Mouse (Mus musculus) cerebral cortex, adult 2 months (tissue): ENCODE results near the gene Foxm1.

Experiments
- WGBS: fragments of 180-500 bp; shearing (Covaris S2); methylation state at CpG from one replicate; pipeline ENCODE4 v1.1.7; 2018; 5-methylcytosine and 5-hydroxymethylcytosine counted together

The Foxm1 gene

DNA sequence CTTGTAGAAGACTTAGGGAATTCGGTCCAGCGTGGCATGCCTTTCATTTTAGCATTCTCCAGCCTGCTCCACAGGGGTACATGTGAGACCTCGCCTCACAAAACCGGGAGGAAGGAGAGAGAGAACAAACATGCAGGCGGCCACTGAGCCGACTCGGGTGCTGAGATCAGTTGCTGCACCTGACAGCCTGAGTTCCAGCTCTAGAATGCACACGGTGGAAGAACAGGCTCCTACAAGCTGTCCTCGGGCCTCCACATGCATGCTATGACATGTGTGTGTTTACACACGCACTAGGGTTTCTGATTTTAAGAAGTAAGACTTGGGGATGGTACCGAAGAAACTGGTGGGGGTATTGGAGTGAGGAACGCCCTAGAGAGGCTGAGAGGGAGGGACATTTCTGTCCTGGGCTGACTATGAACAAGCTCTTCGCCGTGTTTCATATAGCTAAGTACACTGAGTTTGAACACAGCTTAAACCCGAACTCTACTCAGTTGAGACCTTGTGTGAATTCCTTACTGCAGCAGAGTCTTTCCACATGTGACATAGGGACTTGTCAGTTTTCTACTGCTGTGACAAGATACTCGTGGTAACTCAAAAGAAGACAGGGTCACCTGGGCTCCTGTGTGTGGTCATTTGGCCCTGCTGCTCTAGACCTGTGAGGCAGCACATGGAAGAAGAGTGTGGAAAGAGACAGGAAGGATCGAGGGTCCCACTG is 13.8 kb downstream of the Foxm1 start:
- WGBS = 88% methylated on average over 17 of the region's 17 CpGs

DNA sequence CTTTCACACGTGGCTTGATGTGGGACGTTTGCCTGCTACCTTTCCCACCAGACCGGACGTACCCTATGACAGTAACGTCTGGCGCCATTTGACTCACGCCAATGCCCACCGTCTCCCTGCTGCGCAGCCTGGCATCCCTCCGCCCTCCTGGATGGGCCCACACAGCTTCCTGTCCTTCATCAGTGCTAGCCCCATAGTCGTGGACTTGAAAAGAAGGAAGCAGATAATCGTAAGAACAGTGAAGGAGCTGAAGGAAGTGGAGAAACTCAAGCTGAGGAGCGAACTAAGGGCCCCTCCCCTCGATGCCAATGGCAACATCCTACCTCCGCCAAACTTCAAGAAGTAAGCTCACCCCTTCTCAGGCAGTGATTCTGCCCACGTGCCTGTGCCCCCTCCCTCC is 16.9 kb downstream of the Foxm1 start:
- WGBS = 83% methylated on average over 16 of the region's 16 CpGs

DNA sequence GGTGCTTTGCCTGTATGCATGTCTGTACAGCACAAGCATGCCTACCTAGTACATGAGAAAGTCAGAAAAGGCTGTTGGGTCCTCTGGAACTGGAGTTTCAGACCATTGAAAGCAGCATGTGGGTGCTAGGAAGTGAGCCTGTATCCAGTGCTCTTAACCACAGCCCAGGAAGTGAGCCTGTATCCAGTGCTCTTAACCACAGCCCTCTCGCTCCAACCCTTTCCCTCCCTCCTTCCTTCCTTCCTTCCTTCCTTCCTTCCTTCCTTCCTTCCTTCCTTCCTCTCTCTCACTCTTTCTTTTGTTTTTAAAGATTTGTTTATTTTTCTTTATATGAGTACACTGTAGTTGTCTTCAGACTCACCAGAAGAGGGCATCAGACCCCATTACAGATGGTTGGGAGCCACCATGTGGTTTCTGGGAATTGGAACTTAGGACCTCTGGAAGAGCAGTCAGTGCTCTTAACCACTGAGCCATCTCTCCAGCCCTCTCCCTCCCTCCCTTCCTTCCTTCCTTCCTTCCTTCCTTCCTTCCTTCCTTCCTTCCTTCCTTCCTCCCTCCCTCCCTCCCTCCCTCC is 17.9 kb downstream of the Foxm1 start:
- WGBS = 63% methylated on average over 1 of the region's 1 CpGs

DNA sequence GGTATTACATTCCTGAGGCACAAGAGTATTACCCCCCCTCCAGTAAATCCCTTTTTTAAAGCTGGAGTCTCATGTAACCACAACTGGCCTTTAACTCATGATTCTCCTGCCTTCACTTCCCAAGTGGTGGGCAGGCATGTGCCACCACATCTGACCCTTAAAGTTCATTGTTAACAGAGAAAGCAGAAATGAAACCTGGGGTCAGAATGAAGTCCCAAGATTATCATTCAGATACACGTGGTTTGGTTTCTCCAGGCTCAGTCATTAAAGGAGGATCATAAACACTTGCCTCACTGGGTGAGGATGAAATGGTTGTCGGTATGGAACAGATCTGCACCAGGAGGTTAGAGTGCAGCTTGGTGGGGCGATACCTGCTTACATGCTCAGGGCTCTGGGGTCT is 18.5 kb downstream of the Foxm1 start:
- 85% methylated on average over 3 of the region's 3 CpGs for WGBS

DNA sequence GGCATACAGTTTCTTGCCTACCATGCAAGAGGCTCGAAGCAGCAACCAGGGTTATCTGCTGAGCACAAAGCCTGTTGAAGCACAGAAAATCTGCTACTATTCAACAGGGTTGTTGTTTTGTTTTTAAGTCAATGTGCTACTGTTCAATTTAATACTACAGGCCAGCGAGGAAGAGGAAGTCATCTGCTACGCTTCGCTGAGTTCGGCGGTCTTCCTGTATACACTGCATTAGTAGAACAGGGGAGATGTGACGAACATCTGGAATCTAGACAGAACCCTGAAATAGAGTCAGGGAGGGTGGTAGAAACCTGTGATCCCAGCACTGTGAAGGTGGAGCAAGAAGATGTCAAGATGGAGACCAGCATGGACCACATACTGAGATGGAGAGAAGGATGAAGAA is 21.0 kb downstream of the Foxm1 start:
- WGBS = 85% methylated on average over 7 of the region's 7 CpGs

DNA sequence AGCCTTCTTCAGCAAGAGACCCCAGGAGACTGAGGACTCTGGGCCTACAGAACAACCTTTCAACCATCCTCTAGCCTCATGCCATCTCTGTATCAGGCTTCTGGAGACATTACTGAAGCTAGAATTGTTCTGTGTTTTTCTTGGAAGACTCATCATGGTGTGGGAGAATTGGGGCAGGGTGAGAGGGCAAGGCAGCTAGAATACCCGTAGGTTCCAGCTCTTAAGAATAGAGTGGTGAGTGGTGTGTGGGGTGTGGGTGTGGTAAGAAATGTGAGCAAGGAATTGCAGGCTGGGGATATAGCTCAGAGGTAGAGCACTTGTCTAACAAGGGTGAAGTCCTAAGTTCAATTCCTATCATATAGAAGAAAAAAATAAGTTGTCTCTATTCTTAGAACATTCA is 22.3 kb downstream of the Foxm1 start:
- WGBS = 58% methylated on average over 1 of the region's 1 CpGs

DNA sequence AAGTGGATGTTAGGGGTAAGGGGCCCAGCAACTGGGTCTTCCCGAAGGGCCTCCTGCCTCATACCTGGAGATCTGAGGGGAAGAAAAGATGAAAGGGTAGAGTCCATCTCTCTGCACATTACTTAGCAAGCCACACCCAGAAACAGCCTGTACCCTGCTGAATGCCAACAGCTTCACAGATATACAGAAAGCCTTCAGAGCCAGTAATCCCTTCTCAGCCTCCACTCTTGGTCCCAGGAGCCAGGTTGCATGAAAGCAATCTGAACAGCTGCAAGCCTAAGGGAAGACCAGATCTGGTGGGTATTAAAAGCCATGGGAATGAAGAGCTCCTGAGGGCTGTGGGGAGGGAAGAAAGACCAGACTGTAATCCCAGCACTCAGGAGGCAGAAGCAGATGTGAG is 26.4 kb downstream of the Foxm1 start:
- 89% methylated on average over 1 of the region's 1 CpGs for WGBS

DNA sequence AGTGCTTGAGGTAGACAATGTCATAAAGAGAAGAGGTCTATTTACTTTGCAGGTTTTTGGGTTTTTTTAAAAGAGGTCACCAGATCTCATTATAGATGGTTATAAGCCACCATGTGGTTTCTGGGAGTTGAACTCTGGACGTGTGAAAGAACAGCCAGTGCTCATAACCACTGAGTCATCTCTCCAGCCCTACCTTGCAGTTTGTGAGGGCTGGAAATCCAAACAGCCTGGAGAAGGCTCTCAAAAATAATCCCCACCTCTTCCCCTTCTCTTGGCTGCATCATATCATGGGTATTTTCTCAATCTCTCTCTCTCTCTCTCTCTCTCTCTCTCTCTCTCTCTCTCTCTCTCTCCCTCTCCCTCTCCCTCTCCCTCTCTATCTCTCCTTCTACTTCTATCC is 27.9 kb downstream of the Foxm1 start:
- WGBS = 63% methylated on average over 1 of the region's 1 CpGs

DNA sequence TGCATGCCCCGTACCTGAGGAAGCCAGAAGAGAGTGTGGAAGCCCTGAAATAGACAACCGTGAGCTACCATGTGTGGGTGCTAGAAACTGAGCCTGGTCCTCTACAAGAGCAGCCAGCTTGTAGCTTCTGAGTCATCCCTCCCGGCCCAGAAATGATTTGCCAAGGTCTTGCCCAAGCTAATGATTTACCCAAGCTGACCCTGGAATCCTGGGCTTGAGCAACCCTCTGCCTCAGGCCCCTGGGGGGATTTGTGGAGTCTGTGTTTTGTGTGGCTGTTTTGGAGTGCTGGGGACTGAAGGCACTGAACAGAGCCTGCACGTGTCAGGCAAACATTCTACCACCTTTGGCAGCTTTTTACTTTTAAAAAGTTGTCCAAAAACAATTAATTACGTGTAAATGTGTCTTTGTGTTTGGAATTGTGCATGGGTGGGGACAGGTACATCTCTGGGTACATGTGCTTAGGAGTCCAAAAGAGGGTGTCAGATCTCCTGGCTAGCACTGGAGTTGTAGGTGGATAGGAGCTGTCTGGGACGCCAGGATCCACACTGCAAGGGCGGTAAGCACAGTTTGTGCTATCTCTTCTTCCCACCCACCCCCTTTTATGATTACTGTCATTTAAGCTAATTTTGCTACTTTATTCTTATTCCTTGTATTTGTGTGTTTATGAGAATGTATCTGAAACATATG is 35.0 kb downstream of the Foxm1 start:
- 65% methylated on average over 7 of the region's 7 CpGs for WGBS

DNA sequence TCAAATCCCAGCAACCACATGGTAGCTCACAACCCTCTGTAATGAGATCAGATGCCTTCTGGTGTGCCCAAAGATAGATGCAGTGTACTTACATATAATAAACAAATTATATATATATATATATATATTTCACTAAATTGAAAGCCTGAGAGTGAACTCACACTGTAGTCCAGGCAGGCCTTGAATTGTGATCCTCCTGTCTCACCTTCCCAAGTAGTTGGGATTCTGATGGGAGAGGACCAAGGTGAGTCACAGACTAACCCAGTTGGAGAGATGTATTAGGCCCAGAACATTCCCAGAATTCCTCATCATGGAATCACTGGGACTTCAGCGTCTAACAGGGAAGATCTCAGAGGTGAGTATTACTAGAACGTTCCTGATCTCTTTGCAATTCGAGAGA is 36.2 kb downstream of the Foxm1 start, which contains the start of gene Nrip2:
Gene Nrip2 (plus strand): TSS at position 301 of the 400 bp plus-strand sequence.
- WGBS = 73% methylated on average over 3 of the region's 3 CpGs

DNA sequence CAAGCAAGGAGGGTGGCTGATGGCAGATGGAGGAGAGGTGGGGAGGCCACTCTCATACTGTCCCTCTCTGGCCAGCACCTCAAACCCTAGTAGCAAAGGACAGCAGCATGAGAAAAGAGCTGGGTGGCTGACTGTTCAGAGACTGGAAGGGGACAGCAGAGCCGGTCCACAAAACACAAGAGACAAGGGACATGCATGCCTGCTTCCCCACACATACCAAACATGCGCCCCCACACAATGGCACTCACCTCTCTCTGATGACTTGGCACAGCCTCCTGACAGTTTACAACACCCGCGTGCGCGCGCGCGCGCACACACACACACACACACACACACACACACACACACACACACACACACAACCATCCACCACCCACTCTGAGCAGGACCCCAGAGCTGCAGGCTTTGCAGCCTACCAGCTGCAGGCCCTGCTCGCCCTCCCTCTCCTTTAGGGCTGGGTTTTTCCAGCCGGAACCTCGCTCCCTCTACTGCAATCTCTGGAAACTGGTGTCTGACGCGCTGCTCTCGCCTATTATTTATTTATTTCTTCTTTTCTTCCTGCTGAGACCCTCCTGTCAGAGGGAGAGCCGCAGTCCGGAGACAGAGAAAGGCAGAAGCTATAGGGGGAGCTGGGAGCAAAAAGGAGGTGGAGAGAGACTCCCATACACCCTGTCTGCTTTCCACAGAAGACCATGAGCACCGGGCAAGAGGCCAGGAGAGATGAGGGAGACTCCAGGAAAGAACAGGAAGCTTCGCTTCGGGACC is 36.8 kb downstream of the Foxm1 start:
- 30% methylated on average over 20 of the region's 21 CpGs for WGBS

DNA sequence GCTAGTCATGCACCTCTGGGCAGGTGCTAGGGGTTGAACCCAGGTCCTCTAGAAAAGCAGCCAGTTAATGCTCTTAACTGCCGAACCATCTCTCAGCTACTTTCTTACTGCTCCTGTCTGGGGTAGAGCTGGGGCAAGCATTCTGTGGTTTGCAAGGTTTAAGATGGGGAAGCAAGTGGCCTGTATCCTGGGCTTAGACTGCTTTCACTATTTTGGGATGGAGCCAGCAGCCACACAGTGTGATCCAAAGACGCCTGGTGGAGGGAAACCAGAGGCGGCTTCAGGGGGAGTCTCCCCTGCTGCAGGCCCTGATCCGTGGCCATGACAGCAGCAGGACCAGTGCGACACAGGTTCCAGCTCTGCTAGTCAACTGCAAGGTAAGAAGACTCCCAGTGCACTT is 41.9 kb downstream of the Foxm1 start:
- WGBS = 43% methylated on average over 5 of the region's 5 CpGs

DNA sequence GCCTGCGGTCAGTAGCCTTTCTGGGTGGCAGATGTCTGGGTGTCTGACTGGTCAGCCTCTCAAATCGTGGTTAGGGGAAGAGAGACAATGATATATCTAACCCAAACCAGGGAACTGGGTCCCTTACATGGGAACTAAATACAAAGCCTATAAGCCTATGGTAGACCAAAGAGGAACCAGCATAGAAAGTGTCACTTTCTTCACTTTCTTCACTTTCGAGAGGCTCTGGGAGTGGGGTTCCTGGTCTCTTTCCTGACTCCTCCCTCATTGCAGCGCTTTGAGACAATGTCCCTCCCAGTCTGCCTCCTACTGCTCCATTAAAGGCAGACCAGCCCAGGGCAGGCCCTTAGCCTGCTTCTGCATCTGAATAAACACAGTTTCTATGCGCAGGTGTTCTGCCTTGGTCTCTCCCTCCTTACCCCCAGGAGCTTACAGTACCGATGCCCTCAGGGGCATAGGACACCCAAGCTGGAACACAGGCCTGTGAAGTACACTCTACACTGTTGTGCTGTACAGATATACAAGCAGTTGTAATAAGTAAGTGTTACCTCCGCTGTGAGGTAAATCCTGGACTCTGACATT is 45.9 kb downstream of the Foxm1 start:
- 90% methylated on average over 7 of the region's 7 CpGs for WGBS

DNA sequence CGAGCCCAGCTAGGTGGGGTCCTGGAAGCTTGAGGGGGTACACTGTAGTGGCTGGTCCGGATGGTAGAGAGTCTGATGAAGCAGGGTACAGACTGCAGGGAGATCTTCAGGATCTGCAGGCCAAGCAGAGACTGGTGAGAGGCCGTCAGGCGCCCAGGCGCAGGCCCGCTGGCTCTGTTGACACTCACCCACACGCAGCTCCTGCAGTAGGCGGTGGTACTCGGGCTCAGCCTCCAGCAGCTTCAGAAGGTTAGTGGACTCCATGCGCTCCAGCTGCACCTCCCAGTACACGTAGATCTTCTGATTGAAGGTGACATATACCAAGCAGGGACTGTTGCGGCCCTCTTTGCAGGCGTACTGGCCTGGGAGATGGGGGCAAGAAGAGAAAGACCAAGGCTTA is 47.5 kb downstream of the Foxm1 start:
- WGBS = 72% methylated on average over 13 of the region's 13 CpGs

DNA sequence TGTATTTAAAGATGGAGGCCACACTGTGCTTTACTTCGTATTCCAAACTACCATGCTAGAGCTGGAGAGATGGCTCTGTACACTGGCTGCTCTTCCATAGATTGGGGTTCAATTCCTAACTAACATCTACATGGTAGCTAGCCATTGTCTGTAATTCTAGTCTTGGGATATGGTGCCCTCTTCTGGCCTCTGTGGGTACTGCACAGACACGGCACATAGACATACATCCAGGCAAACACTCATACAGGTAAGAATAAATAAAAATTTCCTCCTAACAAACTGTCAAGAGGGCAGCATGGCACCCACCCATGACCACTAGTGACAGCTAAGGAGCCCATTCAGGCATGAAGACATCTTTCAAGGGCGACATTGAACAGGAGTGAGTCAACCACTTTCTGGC is 48.3 kb downstream of the Foxm1 start:
- WGBS = 17% methylated on average over 3 of the region's 3 CpGs

DNA sequence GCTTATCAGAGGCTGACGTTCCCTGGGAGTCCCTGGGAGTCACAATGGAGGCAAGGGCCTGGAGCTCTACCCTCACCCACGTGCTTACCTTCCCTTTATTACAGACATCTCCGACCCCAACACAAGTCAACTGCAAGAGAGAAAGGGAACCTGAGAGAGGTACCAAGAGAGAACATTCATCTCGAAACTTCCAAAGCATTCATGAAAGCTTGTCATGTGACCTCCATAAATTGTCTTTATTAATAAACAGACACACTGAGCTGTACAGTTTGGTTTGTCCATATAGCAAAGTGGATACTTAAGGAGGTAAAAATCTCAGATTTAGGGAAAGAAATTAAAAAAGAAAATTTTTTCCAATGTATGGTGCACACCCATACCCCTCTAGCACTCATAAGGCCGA is 53.4 kb downstream of the Foxm1 start:
- WGBS = 89% methylated on average over 5 of the region's 5 CpGs

DNA sequence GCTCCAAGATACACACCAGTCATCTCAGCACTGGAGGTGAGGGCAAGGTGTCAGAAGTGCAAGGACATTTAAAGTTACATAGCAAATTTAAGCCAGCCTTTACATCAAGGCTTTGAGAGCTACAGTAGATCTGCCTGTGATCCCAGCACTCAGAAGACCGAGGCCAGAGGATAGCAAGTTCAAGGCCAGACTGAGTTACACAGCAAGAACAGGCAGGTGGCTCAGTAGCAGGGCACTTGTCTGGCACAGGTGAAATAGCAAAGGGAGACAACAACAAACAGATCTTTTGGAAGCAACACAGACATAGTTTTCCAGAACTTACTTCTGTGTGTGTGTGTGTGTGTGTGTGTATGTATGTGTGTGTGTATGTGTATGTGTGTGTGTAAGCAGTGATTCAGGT is 55.3 kb downstream of the Foxm1 start:
- 92% methylated on average over 1 of the region's 1 CpGs for WGBS

DNA sequence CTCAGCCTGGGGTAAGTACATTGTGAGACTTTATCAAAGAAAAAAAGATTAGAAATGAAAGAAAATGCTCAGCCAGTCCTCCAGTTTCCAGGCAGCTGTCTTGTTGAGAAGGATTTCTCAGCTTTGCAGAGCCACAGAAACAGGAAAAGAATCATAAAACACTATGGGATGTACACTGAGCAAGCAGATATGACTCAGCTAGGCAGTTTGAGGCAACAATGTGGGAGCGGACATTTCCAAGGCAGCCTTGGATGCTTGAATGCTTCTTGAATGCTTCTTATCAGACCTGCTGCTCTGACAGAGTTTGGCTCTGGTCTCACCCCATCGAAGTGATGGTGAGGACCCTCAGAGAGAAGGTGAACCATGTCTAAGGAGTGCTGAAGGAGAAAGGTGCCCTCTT is 58.3 kb downstream of the Foxm1 start:
- WGBS = 47% methylated on average over 2 of the region's 2 CpGs

DNA sequence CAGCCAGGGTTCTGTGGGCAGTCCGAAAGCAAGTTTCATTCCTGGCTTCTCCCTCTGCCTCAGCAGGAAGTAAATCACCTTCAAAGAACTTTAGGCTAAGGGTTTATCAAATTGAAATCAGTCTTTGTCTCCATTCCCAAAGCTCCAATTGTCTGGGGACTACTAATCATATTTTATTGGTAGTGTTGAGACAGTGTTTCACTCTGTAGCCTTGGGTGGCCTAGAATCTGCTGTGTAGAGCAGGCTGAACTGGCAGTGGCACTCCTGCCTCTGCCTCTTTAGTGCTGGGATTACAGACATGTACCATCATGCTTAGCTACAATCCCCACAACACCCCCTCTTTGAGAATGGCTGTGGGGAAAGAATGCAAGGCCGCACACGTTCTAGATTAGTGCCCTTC is 58.7 kb downstream of the Foxm1 start:
- WGBS = 78% methylated on average over 3 of the region's 3 CpGs

DNA sequence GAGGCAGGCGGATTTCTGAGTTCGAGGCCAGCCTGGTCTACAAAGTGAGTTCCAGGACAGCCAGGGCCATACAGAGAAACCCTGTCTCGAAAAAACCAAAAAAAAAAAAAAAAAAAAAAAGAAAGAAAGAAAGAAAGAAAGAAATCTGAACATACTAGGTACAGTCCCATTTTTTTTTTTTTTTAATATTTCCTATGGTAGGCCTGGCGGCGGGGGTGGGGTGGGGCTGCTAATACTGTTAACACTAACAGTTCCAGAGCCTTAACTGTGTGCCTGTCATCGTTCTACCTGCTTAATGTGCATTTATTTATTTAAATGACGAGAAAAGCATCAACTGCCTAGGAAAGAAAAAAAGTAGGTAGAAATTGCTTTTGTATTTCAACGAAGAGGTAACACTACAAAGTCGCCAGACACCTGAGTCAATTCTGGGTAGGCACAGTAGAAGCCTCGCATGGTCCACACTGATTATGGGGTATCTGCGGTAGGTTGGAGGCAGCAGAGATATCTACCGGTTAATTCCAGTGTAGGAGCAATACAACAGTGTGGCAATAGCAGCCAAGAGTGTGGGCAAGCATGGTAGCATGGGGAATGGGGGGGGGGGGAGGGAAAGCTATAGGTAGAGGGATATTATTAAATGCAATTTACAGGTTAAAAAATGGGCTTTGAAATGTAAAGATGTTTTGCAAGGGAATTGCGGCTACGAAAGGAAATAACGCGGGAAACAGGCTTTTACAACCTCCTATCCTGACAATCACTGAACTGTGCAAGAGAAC is 60.9 kb downstream of the Foxm1 start:
- 35% methylated on average over 16 of the region's 16 CpGs for WGBS

DNA sequence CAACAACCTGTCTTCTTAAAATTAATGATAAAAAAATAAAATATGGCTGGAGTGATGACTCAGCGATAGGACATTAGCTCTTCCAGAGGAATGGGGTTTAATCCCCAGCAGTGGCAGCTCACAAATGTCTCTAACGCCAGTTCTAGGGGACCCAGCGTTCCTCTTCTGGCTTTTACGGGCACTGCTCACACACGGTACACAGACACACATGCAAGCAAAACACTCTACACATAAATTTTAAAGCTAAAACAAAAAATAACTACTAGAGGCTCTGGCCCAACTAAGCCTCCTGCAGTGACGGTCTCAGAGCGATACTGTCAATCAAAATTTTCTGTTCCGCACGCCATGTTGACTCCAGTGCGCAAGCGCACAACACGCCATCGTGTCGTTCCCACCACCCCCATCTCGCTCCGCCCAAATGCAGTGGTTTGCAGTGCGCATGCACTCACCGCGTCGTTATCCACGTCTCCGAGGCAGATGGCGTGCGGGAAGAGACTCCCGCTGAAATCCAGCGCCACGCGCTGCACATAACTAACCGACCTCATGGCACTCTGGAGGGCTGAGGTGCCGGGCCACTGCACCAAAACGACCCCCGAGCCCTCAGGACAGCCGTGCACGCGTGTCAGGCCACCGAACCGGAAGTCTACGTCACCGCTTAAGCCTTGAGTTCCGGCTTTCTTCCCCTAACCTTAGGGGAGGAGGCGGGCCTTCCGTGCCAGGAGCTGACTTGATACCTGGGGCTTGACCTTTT is 61.7 kb downstream of the Foxm1 start, which contains the start of gene Itfg2:
Gene Itfg2 (minus strand): TSS at position 663 of the 751 bp plus-strand sequence.
- WGBS = under 1% methylated on average over 42 of the region's 42 CpGs
